Mouse (Mus musculus) urinary bladder, adult 18-20 months (tissue): ENCODE results near the gene Skap1.
A peak's percentile ranks its signal among the peaks of the same experiment; 100 is the strongest.
"Not testable (repeated sequence)": the region's sequence is repeated elsewhere in the genome, so short reads cannot be mapped to it uniquely, and the experiment has no call there.

Source experiments
- DNase-seq, 2 experiments: peaks; one replicate each; pipeline ENCODE4 v3.0.0; 2022; ENCODE audit warnings: low spot score in 2 of 2, mixed read lengths in 2 of 2

The Skap1 gene

GRCm38 (mm10) chr11:96746648-96747047 lies 282.3 kb downstream of the Skap1 start:
- no peak for DNase-seq

DNA sequence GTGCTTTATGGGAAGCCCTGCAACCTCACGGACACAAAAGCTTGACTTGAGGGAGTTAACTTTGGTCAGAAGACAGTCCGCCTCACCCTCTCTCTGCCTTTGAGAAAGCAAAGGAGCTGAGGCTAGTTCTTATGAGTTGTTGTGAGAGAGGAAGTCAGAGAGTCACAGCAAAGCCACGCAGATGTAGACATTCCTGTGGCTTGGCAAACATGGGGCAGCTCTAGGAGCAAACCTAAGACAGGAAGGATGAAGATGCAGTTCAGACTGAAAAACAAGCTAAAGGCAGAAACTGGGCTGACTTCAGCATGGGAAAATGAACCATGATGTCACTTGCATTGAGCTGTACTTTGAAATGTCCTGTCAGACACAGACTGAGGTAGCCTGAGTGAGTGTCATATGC lies 283.2 kb downstream of the Skap1 start:
- DNase-seq: no peak

GRCm38 (mm10) chr11:96755298-96755697 lies 290.9 kb downstream of the Skap1 start:
- DNase-seq: no peak

- DNase-seq: no peak
These were observed 293.0 kb downstream of the Skap1 start for GRCm38 (mm10) chr11:96757421-96757820.

DNA sequence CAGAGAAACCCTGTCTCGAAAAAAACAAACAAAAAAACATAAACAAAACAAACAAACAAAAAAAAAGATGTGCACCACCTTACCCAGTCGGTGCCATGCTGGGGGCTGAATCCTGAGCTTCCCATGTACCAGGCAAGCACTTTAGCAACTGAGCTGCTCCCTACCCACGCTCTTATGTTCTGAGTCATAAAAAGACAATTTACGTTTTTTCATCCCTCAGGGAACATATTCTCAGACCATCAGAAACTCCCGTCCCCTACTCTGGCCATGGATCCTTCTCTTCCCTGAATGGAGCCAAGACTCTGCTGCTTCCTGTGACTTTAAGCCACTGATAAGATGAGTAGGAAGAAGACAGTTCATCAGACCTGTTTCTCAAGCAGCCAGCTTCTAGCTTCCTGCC lies 294.0 kb downstream of the Skap1 start:
- DNase-seq: no peak

DNA sequence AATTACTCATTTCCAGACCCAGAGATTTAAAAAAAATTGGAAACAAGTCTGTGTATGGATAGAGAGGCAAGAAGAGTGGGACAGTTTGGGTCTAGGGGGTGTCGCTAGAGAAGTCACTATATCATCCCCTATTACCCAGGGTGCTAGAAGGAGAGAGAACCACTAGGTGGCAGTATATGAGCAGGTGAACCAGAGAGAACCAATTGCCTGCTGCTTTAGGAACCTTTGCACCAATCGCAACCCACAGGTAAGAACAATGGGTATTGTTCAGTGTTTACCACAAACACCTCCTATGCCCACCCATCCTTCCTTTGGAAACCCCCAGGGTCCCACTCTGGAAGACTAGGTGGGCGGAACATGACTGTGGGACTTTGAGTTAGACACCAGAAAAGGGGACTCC lies 295.6 kb downstream of the Skap1 start:
- DNase-seq: peak in 1 of 2 experiments; percentile 29

DNA sequence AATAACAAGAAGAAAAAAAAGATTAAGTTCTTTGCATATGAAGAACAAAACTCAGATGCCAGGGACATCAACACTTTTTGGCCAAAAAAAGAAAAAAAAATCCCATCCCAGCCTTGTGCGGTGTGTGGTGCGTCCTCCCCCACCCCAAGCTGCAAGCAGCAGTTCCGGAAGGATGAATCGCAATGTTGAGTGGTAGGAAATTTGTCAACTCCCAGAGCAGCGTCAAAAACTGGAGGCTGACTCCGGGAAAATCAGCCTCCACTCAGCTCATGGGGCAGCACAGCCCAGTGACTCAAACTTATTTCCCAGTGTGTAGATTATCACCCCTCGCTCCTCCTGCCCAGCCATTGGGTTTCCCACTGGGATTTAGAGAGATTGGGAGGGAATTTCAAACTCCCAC lies 297.6 kb downstream of the Skap1 start:
- DNase-seq: no peak

GRCm38 (mm10) chr11:96762742-96763470 lies 298.5 kb downstream of the Skap1 start:
- no peak for DNase-seq

DNA sequence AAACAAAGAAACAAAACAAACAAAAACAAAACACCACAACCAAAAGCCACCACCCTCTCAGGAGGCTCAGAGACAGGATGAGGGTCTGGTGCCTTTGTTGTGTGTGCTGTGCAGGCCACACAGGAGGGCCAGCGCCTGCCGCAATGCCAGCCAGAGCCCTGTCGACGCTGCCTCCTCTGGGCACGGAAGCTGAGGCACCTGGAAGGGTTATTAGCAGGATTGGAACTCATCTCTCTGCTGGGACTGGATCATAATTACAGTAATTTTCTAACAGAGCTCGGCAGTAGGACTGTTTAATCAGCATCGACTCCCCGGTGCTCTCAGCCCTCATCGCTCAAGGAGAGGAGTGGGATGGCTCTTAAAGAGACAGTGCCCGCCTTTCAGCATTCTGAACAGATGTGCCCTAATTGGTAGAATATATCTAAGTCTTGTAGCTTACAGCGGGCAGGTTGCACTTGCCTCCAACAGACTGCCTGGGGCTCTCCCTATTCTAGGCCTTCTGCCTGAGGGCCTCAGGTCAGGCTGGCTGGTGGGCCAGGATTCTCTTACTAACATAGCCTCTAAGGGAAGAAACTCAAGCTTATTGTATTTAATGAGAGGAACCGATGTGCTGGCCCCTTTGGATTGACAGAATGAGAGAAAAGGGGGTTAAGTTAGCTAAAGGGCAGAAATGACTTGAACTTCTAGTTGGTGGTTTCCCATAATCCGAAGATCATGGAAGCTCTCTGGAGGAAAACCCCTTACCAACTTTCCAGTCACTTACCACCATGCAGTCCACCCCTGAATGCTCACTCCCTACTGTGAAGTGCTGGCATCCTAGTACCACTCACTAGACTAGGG lies 300.3 kb downstream of the Skap1 start:
- DNase-seq: no peak

DNA sequence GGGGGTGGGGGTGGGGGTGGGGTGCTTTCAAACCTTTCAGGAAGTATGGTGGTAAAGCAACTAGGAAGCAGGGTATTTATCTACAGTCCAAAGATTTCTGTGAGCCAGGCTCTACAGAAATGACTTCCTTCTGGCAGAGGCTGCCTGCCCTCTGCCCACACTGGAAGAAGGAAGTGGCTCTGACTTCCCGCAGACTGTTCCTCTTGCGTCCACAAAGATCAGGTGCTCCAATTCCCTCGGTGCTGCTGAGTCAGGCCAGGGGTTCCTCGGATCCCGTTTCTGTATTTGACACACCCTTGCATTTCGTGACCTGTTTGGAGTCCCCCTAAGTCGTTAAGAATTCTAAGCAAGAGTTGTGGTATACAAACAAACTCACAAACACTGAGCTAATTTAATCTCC lies 301.3 kb downstream of the Skap1 start:
- no peak for DNase-seq

- DNase-seq: no peak
These were observed 302.2 kb downstream of the Skap1 start for GRCm38 (mm10) chr11:96766555-96766954.

DNA sequence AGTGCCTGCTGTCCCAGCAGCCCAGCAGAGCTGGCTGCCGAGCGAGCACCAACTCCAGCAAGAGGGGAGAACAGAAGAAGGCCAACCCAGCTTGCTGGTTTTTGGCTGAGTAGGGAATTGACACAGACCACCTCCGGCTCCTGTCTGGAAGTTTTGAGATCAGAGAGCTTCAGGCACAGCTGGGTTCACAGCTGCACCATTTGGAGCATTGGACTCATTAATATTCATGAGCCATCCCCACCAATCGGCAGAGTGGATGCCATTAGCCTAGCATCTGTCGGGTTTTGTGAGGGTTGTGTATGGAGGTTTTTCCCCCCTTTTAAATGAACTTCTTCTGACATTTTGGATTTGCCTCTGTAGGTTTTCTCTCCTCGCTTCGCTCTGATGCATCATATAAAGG lies 302.7 kb downstream of the Skap1 start:
- no peak for DNase-seq

DNA sequence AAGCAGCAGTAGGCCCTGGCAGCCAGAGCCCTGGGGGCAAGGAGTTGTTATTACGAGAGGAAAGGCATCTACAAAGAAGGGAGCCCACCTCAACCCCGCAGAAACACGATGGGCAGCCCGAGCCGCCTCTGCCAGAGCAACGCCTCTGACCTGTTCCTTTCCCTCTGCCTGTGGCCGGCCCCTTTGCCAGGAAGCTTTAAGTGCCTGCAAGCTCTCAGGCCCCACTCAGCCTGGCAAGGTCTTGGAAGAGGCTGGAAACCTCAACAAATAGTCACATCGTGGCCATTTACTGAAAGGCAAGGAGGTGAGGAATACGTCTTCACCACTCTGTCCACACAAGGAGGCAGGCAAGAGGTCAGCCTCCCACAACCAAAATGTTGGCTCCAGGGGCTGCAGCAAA lies 303.8 kb downstream of the Skap1 start:
- no peak for DNase-seq

- DNase-seq: no peak
These were observed 307.0 kb downstream of the Skap1 start for GRCm38 (mm10) chr11:96771274-96771975.

- no peak for DNase-seq
These were observed 308.0 kb downstream of the Skap1 start for GRCm38 (mm10) chr11:96772413-96772812.

- DNase-seq: no peak
These were observed 310.1 kb downstream of the Skap1 start for GRCm38 (mm10) chr11:96774536-96774935.

DNA sequence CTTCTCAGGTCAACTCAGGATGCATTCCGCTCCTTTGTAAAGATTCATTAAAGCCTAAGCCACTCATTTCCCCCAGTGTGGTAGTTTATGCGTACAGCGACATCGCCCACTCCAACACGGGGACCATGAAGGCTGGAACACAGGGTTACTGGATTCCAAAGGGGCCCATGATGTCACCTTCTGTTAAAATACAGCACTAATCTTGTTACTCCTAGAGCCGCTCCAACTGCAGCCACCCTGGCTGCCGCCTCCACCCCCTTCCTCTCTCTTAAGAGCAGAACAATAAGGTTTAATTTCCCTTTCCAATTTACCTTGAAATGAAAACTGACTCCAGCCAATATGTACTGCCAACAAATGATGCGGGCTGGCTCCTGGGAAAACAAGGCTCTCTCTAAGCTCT lies 310.7 kb downstream of the Skap1 start:
- no peak for DNase-seq

- no peak for DNase-seq
These were observed 311.3 kb downstream of the Skap1 start for GRCm38 (mm10) chr11:96775665-96776064.

DNA sequence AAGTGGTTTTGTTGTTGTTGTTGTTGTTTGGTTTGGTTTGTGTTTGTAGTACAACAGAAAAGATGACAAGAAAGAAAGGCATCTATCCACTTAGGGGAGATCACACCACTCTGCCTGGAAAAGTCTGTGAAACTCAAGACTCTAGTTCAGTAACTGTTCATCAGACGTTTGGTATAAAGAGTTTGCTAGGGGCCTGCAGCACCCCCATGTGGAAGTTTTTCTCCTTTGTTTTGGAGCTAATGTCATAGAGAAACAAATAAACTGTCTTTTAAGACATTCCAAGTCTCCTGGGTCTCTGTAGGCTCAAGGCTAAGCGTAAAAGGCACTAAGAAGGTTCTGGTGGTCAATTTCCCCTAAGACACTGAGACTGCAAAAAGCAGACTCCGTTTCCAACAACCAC lies 311.7 kb downstream of the Skap1 start:
- DNase-seq: no peak

GRCm38 (mm10) chr11:96776968-96777962 lies 312.9 kb downstream of the Skap1 start, which contains the start of gene Snx11:
TSS of gene Snx11 (minus strand) at chr11:96777559.
- DNase-seq: peak; percentile 98 to 100

DNA sequence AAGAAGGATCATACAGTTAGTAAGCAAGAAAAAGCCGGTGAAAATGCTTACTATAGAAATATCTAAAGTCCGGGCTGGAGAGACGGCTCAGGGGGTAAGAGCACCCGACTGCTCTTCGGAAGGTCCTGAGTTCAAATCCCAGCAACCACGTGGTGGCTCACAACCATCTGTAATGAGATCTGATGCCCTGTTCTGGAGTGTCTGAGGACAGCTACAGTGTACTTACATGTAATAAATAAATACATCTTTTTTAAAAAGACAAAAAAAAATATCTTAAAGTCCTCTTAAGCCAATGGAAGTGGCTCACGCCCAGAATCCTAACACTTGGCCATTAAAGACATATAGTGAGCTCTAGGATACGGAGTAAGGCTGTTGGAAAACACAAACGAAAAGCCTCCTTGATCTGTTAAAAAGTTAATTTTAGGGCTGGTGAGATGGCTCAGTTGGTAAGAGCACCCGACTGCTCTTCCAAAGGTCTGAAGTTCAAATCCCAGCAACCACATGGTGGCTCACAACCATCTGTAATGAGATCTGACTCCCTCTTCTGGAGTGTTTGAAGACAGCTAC lies 313.8 kb downstream of the Skap1 start:
- not testable (repeated sequence) for DNase-seq
